Mouse (Mus musculus): Measurements from ENCODE around the gene Dcaf6.
"Not testable (repeated sequence)": the region's sequence is repeated elsewhere in the genome, so short reads cannot be mapped to it uniquely, and the experiment has no call there.

Dcaf6 gene

GRCm38 (mm10) chr1:165396401-165396805, 63.9 kb downstream of the Dcaf6 start:
- no peak for DNase-seq

- DNase-seq, result no peak
Measured at GRCm38 (mm10) chr1:165395940-165396339, 64.3 kb downstream of the Dcaf6 start.

DNA sequence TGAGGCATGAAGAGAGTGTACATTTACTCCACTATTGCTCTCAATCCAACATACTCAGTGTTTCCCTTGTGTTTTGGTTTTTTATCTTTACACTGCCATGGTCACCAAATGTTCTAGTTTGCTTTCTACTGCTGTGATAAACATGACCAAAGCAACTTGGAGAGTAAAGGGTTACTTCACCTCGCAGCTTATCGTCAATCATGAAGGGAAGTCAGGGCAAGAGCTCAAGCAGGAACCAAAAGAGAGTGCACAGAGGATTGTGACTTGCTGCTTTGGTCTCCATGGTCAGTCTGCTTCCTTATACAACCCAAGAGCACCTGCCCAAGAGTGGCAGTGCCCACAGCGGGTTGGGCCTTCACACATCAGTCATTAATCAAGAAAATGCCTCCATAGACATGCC, 65.4 kb downstream of the Dcaf6 start:
- DNase-seq, result no peak

DNA sequence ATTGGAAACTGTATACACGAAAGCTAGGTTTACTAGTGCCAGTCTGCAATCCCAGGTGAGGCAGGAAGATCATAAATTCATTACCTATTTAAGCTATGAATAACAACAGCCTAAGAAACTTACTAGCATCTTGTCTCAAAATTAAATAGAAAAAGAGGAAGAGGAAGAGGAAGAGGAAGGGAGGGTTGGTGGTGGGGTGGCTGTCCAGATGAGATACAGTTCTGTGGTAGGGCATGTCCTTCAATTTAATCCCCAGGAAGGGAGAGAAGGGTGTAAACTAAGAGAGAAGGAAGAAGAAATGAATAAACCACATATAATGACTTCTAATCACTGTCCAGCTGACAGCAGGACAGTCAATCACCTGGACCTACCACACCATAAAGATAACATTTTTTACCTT, 67.2 kb downstream of the Dcaf6 start:
- DNase-seq, result no peak

DNA sequence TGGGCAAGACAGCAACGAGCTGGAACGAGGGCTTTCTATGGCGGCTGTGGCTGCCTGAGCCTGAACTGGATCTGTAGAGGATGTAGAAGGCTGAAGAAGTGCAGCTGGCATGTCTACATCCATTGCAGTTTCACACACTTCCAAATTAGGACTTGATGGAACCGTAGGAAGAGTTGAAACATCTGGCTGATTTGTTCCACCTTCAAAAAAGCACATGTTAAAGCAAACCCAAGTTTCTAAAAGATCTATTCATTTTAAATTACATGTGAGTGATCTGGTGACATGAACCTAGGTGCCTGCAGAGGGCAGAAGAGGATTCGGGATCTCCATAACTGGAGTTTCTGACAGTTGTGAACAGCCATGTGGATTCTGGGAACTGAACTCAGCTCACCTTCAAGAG, 71.6 kb downstream of the Dcaf6 start:
- DNase-seq, result peak; percentile 5 to 7

DNA sequence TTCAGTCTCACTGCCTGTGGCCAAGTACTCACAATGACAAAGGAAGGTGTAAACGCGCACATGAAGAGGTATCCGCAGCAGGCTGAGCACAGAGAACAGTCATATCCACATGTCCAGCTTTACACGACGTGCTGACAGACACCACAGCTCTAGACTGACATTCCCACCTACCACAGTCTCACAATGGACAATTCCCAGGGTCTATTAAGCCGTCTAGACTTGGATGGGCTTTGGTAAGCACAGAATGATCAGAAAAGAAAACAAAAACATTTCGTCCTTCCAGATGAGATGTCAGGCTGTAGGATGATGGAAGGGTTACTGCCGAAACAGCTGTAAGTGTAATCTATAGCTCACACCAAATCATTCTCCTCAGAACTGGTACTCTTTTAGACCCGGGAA, 73.8 kb downstream of the Dcaf6 start:
- no peak for DNase-seq

GRCm38 (mm10) chr1:165385810-165386524, 74.3 kb downstream of the Dcaf6 start:
- DNase-seq, result no peak

GRCm38 (mm10) chr1:165373839-165374238, 86.4 kb downstream of the Dcaf6 start:
- no peak for DNase-seq

DNA sequence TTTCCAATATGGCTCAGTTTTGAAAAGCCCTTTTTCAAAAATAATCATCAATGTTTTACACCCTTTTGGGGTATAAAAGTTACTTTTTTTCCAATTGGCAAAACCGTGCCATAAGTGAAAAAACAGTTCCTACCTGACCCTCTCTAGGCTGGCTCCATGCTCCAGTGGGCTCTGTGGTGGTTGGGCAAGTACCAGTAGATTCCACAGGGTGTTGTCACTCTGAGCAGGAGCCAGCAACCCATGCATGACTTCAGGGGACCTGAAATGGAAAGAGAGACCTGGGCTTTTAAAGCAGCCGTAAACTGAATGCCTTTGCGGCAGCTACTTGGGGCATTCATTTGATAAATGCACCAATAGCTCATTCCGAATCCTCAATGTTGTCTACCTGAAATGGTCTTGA, 89.3 kb downstream of the Dcaf6 start:
- DNase-seq, result no peak

GRCm38 (mm10) chr1:165365057-165365456, 95.2 kb downstream of the Dcaf6 start:
- no peak for DNase-seq

- no peak for DNase-seq
Measured at GRCm38 (mm10) chr1:165363271-165363670, 97.0 kb downstream of the Dcaf6 start.

- no peak for DNase-seq
Measured at GRCm38 (mm10) chr1:165356347-165356746, 103.9 kb downstream of the Dcaf6 start.

GRCm38 (mm10) chr1:165348627-165349026, 111.6 kb downstream of the Dcaf6 start:
- DNase-seq, result no peak

DNA sequence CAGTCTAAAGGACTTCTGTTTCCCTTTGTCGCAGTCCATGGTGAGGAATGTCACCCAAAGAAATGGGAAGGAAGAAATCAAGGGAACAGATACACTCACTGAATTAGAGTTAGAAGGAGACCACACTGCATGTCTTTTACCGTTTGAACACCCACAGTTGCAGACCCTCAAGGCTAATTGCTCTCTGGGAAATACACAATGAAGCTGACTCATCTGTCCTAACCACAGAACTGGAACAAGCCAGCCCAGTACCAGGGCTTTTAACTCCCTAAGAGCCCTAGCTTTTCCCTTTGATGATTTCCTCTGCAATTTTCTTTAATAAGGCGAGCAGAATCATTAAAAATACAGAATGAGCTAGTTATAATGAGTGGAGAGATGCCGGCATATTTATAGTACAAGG, 115.8 kb downstream of the Dcaf6 start:
- no peak for DNase-seq

- DNase-seq, result no peak
Measured at GRCm38 (mm10) chr1:165342126-165342525, 118.1 kb downstream of the Dcaf6 start.

- no peak for DNase-seq
Measured at GRCm38 (mm10) chr1:165332797-165333196, 127.5 kb downstream of the Dcaf6 start.

DNA sequence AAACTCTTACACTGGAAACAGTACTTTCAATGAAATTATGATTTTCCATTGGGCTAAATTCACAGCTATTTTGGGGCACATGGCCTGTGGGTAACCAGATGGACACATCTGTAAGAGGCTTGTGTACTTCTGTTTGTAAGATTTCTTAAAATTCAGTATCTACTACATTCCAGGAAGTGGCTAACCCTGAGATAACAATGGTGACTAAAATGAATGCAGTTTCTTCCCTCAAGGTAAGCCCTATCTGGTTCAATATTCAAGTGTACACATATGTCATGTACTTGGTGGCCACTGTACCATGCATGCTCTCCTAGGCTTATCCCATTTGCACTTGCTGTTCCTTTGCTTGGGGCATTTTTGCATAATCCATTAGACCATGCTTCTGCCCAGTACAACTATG, 129.4 kb downstream of the Dcaf6 start:
- no peak for DNase-seq

- not testable (repeated sequence) for DNase-seq
Measured at GRCm38 (mm10) chr1:165328384-165329289, 131.6 kb downstream of the Dcaf6 start.

DNA sequence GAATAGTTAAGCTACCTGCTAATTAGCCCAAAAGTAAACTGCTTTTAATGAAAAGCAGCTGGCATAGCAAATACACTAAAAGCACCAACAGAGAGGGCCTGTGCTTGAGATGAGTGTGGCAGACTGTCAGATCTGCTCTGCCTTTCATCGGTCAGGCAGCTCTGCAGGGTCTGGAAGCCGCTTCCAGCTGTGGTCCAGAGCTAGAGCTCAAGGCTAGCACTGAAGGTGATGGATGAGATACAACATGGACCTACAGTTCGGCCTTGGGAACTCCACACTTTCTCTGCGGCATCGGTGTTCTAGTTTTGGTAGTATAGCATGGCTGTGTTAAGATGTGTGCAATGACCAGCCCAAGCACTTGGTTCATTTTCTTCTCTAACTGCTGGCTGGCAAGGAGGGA, 132.4 kb downstream of the Dcaf6 start:
- no peak for DNase-seq

DNA sequence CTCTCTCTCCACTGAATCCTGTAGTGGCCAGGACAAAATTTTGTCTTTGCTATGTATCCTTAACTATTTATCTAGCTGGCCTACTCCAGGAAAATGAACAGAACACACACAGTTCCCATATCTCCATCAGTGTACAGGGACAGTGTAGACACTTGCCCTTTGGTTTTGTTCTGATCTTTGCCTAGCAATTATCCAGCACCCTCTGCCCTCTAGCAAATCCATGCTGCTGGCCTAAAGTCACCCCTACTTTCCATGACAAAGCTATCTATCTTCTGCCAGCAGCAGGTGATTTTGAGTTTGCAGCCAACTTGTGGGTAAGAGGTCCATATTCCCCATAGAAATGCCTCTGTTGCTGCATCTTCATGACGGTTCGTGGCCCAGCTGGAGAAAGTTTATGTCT, 132.9 kb downstream of the Dcaf6 start:
- DNase-seq, result no peak

DNA sequence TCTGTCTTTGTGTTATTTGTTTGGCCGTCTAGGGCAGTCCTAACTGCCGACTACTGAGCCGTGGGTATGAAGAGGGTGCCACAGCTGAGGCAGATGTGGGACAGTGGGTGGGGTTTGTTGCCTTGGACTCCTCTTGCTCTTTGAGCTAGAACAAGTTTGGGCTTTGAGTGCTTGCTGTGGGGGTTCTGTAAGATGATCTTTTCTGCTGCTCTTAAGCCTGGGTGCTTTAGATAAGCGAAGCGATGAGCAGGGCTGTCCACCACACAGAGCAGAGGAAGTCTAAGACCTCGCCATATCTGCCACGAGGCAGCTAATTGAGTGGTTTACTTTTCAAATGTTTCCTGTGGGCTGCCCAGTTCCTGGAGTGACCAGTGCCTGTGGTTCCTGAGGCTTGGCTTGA, 137.3 kb downstream of the Dcaf6 start:
- DNase-seq, result no peak

DNA sequence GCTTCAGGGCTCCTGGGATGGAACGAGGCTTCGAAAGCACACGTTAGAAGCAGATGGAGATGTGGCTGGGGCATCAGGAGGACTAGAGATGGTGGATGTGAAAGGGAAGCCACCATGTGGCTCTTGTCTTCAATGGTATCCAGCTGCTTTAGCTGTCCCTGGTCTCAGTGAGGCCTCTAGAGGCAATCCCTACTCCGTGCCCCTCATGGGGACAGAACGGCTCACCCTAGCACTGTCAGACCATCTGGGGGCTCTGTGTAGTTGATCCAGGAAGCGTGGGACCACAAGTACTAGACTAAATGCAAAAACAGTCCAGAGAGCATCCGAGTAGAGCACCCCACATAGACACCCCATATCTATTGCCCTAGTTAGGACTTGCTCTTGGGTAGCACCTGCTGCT, 138.4 kb downstream of the Dcaf6 start:
- DNase-seq, result no peak

GRCm38 (mm10) chr1:165321393-165321861, 138.8 kb downstream of the Dcaf6 start:
- DNase-seq, result no peak
